Mouse (Mus musculus) right cerebral cortex, postnatal 25 days (tissue): Measurements from ENCODE around the gene Nr1d2.
"Not testable (repeated sequence)": the region's sequence is repeated elsewhere in the genome, so short reads cannot be mapped to it uniquely, and the experiment has no call there.

Experiments used
- DNase-seq: peaks from one replicate; pipeline ENCODE4 v3.0.0; 2022

The Nr1d2 gene

DNA sequence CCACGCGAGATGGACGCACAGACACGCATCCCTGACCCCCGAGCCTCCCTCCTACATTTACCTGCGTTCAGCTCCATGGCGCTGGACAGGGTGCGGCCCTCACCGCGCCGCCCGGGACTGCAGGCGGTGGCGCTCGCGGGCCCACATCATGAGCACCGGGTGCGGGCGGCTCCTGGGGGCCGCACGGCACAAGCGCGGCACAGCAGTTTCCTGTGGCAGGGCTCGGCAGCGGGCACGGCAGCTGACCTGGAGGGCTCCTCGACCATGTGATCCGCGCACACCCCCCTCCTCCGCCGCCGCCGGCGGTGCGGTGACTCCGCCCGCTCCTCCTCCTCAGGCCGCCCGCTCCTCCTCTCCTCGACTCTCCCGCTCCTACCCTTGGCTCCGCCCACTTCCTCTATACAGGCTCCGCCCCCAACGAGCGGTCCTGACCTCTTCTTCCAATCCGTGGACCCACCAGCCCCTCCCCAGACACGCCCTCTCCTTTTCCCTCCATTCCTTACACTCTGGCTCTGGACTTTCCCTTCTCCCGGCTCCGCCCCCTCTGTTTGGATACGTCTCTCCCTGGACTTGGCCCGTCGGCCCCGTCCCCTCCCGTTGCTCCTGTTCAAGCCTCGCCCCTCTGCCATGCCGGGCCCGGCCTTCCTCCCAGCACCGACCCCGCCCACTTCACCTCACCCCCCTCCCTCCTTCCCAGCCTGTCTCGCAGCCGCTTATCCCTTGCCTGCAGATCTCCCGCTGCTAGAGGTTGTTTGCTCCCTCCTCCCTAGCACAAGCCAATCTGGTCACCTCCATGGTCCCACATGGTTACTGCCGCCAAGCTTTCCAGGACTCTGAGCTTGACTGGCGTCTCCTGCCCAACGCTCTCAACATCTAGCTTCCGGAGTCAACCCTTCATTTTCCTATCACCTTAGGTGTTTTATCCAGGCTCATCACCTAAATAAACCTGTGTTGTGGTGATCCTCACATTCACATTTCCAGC is at the start of gene Nr1d2:
Gene Nr1d2 (minus strand): TSS at position 378 of the 982 bp plus-strand sequence.
- DNase-seq = peak; percentile 97

DNA sequence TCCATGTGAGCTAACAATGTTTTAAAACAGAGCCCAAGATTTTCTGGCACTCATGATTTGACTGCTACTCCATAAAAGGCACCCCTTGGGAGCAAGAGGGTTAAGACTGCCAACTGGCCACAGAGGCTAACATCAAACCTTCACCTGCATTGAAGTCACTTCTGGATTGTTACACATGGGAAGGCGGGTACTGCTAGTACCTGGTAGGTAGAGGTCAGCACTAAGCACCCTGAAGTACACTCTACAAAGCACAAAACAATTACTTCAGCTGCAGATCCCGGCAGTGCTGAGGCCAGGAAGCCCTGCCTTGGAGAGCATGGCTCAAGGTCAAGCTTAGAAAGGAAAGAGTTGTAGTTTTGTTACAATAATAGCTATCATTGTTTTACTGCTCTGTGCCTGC is 48.5 kb upstream of the Nr1d2 start:
- DNase-seq = no peak

DNA sequence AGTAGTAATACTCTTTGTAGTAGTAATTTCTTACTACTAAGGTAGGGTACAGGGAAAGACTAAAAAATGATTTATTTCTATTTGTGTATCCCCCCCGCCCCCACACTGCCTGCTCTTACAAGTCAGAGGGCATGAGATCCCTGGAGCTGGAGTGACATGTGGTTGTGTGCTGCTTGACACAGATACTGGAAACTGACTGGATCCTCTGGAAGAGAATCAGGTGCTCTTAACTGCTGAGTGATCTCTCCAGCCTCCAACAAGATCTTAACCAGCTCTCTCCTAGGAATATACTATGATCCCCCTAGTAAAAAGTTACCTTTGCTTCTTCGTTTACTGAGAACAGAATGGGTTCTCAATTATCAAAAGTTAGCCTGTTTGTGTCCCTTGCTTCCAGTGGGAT is 47.5 kb upstream of the Nr1d2 start:
- DNase-seq = no peak

DNA sequence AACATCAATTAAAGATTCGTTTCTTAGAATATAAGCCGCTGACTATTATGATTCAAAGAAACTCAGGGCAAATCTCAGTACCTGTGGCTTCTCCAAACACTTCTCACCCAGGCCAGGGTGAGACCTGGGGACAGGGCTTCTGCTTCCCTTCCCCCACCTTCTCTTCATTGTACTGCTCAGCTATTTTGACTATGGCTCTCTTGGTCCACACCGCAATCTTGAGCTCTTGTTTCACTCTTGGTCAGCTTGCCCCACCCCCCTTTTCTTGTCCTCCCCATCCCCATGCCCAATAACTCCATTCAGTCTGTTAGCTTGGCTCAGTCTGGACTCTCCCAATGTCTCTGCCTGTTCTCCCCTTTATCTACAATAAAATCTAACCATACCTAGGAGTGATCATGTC is 46.5 kb upstream of the Nr1d2 start:
- no peak for DNase-seq

DNA sequence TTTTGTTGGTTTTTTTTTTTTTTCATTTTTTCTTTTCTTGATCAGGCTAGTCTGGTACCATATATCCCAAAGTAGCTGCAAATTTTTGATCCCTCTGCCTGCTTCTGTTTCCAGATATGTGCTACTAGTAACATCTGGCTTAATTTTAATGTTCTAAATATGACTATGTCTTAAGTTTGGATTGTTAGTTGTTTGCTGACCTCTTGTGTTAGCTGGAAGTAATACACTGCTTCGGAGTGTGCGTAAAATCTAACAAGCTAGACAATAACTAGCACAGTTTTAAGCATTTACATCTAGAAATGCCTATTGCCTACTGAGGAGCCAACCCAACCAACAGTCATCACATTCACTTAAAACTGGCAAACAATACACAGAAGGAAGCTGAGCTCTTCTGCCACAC is 45.7 kb upstream of the Nr1d2 start:
- DNase-seq = no peak

DNA sequence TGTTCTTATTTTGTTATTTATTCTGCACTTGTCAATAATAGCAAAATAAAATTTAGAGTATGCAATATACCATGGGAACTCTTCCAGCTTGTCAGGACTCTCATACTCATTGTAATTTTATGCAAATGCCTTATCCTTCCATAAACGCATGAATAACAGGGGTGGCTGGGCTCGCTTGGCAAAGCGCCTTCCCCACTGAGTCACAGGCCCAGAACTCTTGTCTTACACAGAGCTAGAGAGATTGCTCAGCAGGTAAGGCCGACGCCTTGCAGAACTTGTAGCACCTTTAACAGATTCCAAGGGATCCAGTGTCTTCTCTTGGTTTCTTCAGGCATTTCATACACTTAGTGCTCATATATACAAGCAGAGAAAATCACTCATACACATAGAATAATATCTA is 41.4 kb upstream of the Nr1d2 start:
- no peak for DNase-seq

DNA sequence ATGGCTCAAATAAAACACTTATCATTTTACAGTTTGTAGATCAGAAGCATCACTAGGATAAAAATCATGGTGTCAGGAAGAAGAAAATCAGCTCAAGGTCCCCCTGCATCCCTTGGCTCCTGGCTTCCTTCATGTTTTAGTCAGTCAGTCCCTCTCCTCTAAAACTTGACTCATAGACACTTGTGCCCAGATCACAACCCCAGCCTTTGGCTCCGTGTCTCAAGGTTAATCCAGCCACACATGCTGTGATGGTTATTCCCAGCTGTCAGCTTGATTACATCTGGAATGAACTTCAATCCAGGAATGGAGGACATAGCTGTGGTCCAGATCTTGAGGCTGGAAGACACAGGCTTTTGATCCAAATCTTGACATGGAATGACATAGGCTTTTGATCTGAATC is 35.6 kb upstream of the Nr1d2 start:
- no peak for DNase-seq

DNA sequence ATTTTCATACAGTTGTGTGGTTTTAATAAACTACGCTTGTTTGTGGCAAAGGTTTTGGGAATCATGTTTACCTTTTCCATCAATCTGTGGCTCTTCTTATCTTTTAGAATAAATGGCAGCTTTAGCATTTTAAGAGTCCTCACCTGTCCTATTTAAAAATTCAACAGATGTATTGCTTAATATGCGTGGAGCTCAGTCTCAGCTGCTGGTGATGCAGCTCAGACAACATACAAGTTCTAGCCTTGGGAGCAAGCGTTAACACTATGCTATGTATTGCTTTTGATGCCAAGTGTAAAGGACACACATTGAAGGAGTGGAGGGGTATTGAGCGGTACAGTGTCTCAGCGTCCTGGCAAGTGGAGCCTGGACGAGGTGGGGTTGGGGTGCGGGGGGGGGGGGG is 32.7 kb upstream of the Nr1d2 start:
- DNase-seq = no peak

DNA sequence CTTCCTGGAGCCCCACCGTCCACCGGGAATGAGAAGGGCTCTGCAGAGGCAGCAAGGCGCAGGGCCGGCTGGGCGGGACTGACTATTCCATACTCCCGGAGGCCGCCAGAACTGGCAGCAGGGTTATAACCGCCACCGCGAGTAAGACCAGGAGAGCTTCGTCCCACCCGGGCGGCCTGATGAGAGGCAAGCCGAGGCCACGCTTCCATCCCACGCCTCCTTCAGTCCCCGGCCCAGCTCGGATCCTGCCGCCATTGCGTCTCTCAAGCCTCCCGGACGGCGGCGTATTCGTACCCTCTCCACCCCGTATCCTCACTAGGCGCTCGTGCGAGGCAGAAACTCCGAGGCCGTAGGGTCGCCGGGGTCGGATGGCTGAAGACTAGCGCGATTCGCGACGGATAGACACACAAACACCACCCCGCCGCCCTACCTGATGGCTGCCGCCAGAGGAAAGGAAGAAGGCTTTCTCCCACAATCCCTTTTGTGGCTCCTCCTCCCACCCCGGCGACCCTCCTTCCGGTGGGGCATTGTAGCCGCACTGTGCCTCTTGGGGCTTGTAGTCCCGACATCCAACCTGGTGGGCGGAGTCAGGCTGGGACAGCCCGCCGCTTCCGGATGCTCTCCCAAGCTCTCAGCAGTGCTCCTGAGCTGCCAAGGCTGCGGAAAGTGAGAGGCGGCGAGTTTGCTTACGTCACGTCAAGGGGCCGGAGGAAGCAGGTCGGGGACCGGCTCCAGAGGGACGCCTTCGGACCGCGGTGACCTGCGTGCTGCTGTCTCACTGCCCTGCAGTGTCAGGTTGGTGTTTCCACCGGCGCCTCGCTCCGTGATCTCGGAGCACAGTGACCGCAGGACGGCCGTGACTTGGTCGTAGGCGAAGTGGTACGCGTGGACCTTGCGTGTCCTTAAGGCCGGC is 31.9 kb upstream of the Nr1d2 start, which contains the start of the genes Nkiras1 and Rpl15:
Gene Nkiras1 (plus strand): TSS at position 608 of the 913 bp plus-strand sequence.
Gene Rpl15 (minus strand): TSS at position 863 of the 913 bp plus-strand sequence.
- DNase-seq = peak; percentile 98

DNA sequence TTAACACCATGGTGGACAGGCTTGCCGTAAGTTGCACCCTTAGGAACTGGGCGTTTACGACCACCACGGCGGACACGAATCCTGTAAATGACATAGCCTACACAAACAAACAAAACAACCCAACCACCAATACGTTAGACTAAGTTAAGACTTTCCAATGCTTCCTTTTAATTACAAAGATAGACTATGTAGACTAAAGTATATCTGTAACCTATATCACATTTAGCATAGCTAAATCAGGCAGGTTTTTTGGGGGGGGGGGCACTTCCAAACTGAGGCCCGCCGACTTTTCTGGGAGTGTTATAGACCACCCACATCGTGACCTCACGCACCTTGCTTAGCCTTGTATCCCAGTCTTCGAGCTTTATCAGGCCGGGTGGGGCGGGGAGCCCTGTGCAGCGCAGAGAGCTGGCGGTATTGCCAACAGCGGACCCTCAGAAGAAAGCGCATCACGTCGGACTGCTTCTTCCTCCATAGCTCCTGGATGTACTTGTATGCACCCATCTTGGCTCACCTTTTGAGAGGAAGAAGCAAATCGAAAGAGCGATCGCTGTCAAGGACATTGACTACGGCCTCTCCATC is 31.1 kb upstream of the Nr1d2 start:
- DNase-seq = not testable (repeated sequence)

DNA sequence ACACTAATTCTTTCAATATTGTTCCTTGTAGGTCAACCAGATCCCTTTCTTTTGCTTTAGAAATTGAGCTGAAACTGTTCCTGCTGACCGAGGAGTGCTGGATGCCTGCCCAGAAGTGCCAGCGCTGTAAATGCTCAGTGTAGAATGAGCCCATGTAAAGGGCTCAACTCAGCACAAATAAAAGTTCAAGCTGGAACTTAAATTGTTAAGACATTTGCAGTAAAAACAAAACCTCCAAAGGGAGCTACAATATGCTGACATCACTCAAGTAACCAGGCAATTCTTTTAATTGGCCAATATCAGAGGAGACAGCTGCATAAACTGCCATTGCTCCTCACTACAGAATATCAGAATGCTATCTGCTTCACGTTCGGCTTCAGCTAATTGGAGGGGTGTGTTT is 24.5 kb upstream of the Nr1d2 start:
- no peak for DNase-seq

DNA sequence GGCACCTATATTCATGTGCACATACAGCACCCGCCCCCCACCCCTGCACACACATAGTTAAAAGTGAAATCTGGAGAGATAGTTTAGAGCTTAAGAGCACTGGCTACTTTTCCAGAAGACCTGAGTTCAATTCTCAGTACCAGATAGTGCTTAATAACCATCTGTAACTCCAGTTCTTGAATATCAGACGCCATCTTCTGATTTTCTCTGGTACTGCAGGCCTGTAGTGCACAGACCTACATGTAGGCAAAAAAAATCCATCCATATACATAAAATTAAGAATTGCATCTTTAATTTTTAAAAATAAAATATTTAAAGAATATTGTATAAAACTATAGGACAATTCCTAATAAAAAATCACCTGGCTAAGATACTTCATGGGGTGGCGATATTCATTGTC is 22.3 kb upstream of the Nr1d2 start:
- DNase-seq = no peak

DNA sequence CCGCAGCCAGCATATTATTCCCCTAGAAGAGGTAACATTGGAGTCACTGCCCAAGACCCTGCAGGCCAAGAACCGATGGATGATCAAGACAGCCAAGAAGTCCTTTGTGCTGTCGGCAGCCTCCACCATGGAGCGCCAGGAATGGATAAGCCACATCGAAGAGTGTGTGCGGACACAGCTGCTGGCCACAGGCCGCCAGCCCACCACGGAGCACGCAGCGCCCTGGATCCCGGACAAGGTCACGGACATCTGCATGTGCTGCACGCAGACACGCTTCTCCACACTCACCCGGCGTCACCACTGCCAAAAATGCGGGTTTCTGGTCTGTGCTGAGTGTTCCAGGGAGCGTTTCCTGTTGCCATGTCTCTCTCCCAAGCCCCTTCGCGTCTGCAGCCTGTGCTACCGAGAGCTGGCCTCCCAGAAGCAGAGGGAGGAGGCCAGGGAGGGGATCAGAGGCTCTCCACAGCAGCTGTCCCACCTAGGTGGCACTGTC is 3.8 kb upstream of the Nr1d2 start:
- no peak for DNase-seq

DNA sequence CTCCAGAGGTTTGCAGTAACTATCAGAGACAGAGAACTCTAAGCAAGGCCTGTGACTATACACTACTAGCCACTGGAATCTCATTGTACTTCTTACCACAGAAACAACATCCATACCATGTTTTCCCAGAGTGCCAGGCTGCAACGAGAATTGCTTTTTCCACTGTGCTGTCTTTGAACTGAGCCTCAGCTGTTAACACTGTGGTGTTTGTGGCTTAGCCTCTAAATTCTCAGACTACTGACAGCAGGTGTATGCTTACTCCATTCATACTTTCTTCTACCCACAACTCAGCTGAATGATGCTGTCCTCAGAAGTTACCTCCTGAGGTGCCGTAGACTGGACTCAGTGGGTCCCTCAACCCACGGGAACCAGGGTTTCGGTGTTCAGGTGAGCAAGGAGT is 2.9 kb upstream of the Nr1d2 start:
- DNase-seq = no peak

DNA sequence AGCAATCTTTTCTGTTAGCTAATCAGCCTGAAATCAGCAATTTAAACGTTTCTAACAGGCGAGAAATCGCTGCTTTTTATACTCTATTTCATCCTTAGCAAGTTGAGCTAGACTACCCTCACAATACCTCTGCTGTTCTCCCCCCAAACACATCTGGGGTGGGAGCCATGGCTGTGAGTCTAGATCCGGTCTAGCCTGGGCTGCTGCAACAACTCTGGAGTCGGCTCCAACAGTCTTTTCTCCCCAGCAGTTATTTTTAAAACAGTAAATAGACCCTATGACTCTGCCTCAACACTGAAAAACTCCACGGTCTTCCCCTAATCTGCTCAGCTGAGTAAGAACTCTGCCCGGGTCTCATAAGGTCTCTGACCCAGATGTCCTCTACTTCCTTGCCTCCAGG is 1.2 kb upstream of the Nr1d2 start:
- no peak for DNase-seq

DNA sequence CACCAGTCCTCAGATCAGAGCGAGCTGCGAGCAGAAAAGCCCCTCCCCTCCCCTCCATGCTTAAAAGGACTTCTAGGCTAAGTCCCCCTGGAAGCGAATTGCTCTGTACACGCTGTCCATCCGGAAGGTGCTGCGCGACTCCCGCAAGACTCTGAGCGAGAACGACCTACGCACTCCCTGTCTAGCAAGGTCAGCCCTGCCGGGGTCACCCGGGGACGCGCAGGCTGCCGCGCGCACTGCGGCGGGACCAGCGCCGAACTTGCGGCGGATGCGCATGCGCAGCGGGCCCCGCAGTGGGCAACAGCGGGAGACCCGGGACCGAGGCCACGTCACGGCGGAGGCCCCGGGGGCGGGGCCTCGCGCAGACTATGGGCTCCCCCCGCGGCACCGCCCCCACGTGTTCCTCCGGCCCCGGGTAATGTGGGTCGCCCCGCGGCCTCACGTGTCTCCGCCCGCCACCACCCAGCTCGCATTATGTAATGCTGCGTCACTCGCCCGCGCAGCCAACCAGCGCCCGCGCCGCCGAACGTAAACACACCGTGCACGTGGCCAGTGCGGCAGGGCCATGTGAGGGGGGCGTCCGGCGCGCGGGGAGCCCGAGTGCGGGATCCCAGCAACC is 687 bp downstream of the Nr1d2 start:
- DNase-seq = peak; percentile 95

DNA sequence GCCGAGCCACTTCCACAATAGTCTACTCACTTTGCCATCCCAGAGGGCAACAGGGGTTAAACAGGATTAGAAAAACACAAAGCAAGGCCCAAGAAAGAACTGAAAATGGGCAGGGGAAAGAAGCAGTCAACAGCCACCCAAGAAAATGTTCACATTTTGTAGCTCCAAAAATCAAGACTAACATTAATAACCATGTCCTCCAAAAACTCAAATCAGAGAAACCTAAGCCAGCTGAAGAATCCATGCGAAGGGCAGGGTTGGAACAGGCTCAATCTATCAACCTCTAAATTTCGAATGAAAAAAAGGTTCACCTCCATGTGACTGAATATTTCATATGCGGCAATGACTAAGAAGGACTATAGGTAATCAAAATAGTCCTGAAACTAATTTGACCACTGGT is 1.5 kb downstream of the Nr1d2 start:
- DNase-seq = no peak

DNA sequence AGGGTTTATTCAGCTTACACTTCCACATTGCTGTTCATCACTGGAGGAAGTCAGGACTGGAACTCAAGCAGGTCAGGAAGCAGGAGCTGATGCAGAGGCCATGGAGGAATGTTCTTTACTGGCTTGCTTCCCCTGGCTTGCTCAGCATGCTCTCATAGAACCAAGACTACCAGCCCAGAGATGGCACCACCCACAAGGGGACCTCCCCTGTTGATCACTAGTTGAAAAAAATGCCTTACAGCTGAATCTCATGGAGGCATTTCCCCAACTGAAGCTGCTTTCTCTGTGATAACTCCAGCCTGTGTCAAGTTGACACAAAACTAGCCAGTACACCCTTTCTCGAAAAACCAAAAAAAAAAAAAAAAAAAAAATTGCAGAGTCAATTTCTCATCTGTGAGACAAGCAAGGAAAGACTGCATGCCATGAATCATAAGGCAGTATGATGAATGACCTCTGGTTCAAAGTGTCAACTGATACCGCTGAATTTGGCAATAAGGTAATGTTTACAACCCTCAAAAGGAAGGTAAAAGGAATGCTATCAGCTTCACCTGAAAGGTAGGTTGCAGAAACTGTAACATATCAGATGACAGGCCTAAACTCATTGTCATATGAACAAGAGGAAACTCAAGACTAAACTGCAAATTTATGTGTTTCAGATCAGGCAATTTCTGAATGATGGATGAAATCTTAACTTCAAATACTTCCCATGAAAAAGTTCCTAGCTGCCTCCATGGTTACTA is 2.3 kb downstream of the Nr1d2 start:
- not testable (repeated sequence) for DNase-seq

DNA sequence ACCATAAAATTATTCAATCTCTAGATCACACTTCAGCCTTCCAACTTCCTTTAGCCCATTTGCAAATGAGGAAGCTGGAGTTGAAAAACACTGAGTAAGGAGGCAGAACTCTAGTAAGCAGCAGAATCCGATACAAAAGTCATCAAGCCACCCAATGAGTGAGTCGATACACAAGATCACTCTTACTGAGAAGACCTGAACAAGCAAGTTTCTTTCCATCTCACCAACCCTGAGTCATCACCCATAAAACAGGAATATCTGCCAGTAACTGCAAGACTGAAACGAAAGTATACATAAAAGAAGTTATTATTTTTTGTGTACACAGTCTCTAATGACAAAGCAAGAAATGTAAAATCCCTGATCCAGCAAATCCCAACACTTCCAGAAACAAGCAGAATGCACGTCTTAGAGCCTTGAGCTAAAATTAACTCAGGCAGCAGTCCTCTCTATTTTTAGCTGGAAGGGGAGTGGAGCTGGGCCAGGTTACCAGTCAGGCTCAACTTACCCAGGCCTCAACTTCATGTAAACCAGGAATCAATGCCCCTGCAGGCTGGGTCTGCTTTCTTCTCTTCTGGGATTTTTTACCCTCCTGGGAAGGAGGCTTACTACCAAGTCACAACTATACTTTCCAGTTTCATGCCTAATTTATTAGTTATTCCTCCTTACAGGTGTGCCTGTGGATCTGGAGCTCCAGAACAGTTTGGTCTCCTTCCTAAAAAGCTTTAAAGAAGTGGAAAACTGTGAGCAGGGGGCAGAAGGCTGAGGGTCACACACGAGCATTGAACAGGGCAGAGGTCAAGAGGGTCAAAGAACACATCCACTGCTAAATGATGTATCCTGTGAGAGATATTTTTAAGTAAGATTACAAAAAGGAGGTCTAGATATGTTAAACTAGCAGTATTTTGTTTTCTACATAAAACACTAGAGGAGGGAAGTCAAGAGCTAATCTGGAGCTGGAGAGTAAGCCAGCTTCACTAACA is 4.7 kb downstream of the Nr1d2 start:
- DNase-seq = no peak

DNA sequence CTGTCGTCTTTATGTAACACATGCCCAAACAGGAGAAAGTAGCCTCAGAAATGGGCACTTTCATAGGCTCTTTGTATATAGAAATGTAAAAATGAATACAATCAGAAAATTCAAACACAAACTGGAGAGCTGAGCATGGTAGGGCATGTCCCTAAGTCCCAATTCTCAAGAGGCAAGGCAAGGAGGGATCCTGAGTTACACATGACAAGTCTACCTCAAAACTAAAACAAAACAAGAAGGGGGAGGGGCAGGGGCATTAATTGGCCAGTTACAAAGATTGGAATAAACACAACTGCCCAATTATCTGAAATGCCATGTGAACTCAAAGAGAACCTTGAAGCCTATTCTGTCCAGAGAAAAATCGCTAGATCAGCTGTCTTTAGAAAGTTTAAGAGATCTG is 5.9 kb downstream of the Nr1d2 start:
- DNase-seq = no peak
